Mouse (Mus musculus): ENCODE data around the gene Trappc12.

DNA sequence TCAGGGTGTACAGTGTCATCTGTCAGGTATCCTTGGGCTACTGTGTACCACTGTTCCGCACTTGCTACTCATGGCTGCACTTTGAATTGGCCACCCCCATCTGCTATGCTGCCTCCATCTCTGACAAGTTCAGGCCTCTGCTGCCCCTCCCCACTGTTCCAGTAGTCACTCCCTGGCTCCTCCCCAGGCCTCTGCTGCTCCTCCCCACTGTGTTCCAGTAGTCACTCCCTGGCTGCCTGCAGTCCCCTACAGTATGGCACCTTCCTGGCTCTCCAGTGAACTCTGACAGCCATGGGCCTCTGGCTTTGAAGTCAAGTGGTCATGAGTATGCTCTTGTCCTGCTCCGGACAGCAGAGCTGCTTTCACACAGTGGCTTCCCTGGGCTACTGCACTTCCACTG is 56.0 kb downstream of the Trappc12 start:
- TF ChIP-seq CTCF (IDR thresholded peaks at IDR 0.05; ENCODE audit: borderline replicate concordance, control insufficient read depth, extremely low read depth, insufficient read depth, low read length, poor library complexity), result no peak
- TF ChIP-seq POLR2A (IDR thresholded peaks at IDR 0.05; ENCODE audit: control insufficient read depth, extremely low read depth, insufficient read depth, low read length, poor library complexity), result no peak

Data from thymus, adult 2 months (tissue).